Mouse (Mus musculus) ZHBTc4 (cell line): ENCODE results near the gene Fhit.
A peak's percentile ranks its signal among the peaks of the same experiment; 100 is the strongest.

ENCODE experiments used
- DNase-seq: peaks from one replicate; pipeline ENCODE4 v3.0.0-alpha.2; 2011; ENCODE audit warnings: low read depth, low spot score

Fhit gene

GRCm38 (mm10) chr14:11161751-11162231, at the start of gene Fhit:
Fhit (minus strand) TSS chr14:11162035.
- DNase-seq = peak; percentile 88

GRCm38 (mm10) chr14:11206786-11207185, 45.0 kb upstream of the Fhit start:
- DNase-seq = peak; percentile 35

- DNase-seq = peak; percentile 69
These were observed 907 bp downstream of the Fhit start for GRCm38 (mm10) chr14:11160806-11161450.

GRCm38 (mm10) chr14:11159641-11160040, 2.2 kb downstream of the Fhit start:
- no peak for DNase-seq

GRCm38 (mm10) chr14:11159021-11159420, 2.8 kb downstream of the Fhit start:
- DNase-seq = no peak

- DNase-seq = no peak
These were observed 4.1 kb downstream of the Fhit start for GRCm38 (mm10) chr14:11157741-11158140.

GRCm38 (mm10) chr14:11151634-11152321, 10.1 kb downstream of the Fhit start:
- DNase-seq = no peak

GRCm38 (mm10) chr14:11133787-11134735, 27.8 kb downstream of the Fhit start:
- DNase-seq = no peak

GRCm38 (mm10) chr14:11132637-11133474, 29.0 kb downstream of the Fhit start:
- DNase-seq = no peak

GRCm38 (mm10) chr14:11125096-11125495, 36.7 kb downstream of the Fhit start:
- no peak for DNase-seq

GRCm38 (mm10) chr14:11119076-11119475, 42.8 kb downstream of the Fhit start:
- no peak for DNase-seq

GRCm38 (mm10) chr14:11085596-11085995, 76.2 kb downstream of the Fhit start:
- DNase-seq = no peak

GRCm38 (mm10) chr14:11083946-11084345, 77.9 kb downstream of the Fhit start:
- peak; percentile 49 for DNase-seq

- no peak for DNase-seq
These were observed 78.4 kb downstream of the Fhit start for GRCm38 (mm10) chr14:11083462-11083861.

GRCm38 (mm10) chr14:11063594-11063993, 98.2 kb downstream of the Fhit start:
- DNase-seq = no peak

GRCm38 (mm10) chr14:11060221-11060620, 101.6 kb downstream of the Fhit start:
- DNase-seq = no peak

- DNase-seq = peak; percentile 90
These were observed 122.1 kb downstream of the Fhit start for GRCm38 (mm10) chr14:11039503-11040300.

GRCm38 (mm10) chr14:11021391-11021790, 140.4 kb downstream of the Fhit start:
- peak; percentile 52 for DNase-seq

- DNase-seq = no peak
These were observed 183.2 kb downstream of the Fhit start for GRCm38 (mm10) chr14:10978651-10979050.

GRCm38 (mm10) chr14:10941647-10942046, 220.2 kb downstream of the Fhit start:
- no peak for DNase-seq
